Mouse (Mus musculus): ENCODE results near the gene Arhgap17.

DNA sequence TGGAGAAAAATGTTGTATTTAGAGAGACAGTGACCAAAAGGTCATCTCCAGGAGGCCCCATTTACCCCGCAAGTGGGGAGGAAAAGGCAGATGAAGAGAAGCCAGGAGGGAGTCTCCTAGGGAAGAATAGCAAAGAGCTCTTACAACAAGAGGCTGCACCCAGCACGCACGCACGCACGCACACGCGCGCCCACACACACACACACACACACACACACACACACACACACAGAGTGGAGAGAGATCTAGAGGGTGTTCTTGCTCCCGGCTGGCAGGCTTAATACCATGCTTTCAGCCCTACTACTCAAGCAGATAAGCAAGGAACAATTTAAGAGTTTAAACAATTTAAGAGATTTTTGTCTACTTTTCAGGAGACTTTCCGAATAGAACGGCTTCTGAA lies 19.9 kb downstream of the Arhgap17 start:
- TF ChIP-seq TBP (IDR thresholded peaks at IDR 0.05; ENCODE audit: low read depth, low read length) (no peak), CTCF (IDR thresholded peaks at IDR 0.05 in 2 of 3, conservative IDR thresholded peaks at IDR 0.05 in 1 of 3; ENCODE audit: control insufficient read depth in 1 of 3, insufficient read depth in 1 of 3, low read depth in 2 of 3, low read length in 3 of 3, poor library complexity in 1 of 3, severe bottlenecking in 1 of 3) (no peak), E2F4 (IDR thresholded peaks at IDR 0.05; ENCODE audit: borderline replicate concordance, low read depth, low read length) (no peak), POLR2A (IDR thresholded peaks at IDR 0.05; ENCODE audit: control insufficient read depth in 1 of 2, insufficient read depth in 1 of 2, low read depth in 1 of 2, low read length in 2 of 2, poor library complexity in 1 of 2) (no peak), TAL1 (IDR thresholded peaks at IDR 0.05; ENCODE audit: low read length) (no peak)
